Mouse (Mus musculus): Measurements from ENCODE around the gene Frmpd2. TPM values are rescaled to one million over a fixed set of nuclear protein-coding genes. Genes with fewer than 3 reads are reported as not detected.

Frmpd2 gene
- total RNA-seq, 1 experiment: not detected

DNA sequence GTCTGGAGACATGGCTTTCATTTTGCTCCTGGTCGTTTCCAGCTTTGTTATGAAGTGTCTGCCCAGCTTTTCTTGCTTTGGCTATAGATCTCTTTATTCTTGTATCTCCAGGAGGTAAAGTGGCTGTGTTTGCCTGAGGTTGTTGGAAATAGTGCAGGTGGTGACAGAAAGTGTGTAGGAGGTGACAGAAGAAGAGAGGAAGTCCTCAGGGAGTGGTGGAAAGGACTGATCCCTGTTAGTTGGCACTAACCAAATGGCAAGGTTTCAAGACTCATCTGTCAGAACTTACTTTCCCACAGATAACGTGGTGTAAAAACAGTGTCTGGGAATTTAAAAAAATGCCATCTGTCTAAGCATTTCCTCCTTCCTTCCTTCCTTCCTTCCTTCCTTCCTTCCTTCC, 3.0 kb downstream of the Frmpd2 start:
- no peak overlapping the region for H3K9ac ChIP-seq (ENCODE audit: insufficient read depth, low read depth, low read length, poor library complexity, severe bottlenecking)
- in situ Hi-C loops (cut with MboI; ENCODE audit: low sequenced_read_pairs in 2 of 2, unreplicated experiment in 2 of 2): no loop called here
- TF ChIP-seq ZC3H11A (IDR thresholded peaks at IDR 0.05; ENCODE audit: borderline replicate concordance, low read depth, low read length) (no peak), HCFC1 (IDR thresholded peaks at IDR 0.05; ENCODE audit: borderline replicate concordance, insufficient read depth, low read length) (no peak), MAFK (IDR thresholded peaks at IDR 0.05; ENCODE audit: insufficient read depth, low read depth, low read length) (no peak), CHD2 (IDR thresholded peaks at IDR 0.05; ENCODE audit: low read depth, low read length) (no peak), ZNF384 (IDR thresholded peaks at IDR 0.05; ENCODE audit: low read depth, low read length) (no peak)
- no peak for DNase-seq (ENCODE audit: low read depth, low spot score)
- no peaks in the 10 kb centered on the region for H3K9me3 ChIP-seq (ENCODE audit: control insufficient read depth, insufficient read depth, low read depth, low read length)
- no peaks in the 10 kb centered on the region for H3K4me1 ChIP-seq (ENCODE audit: control insufficient read depth in 2 of 2, insufficient read depth in 2 of 2, low read length in 2 of 2, poor library complexity in 1 of 2)
- no peak overlapping the region for H3K4me3 ChIP-seq (ENCODE audit: insufficient read depth in 1 of 2, low read depth in 1 of 2, low read length in 2 of 2, poor library complexity in 1 of 2, severe bottlenecking in 1 of 2)
- no peak overlapping the region for H3K27ac ChIP-seq (ENCODE audit: insufficient read depth, low read depth, low read length, poor library complexity, severe bottlenecking)
- no peaks in the 10 kb centered on the region for H3K36me3 ChIP-seq (ENCODE audit: control insufficient read depth, insufficient read depth, low read length, poor library complexity, severe bottlenecking)

GRCm38 (mm10) chr14:33476094-33476760, 4.7 kb downstream of the Frmpd2 start:
- H3K36me3 ChIP-seq (ENCODE audit: control insufficient read depth, insufficient read depth, low read length, poor library complexity, severe bottlenecking): no peaks in the 10 kb centered on the region
- H3K4me1 ChIP-seq (ENCODE audit: control insufficient read depth in 2 of 2, insufficient read depth in 2 of 2, low read length in 2 of 2, poor library complexity in 1 of 2): no peaks in the 10 kb centered on the region
- DNase-seq (ENCODE audit: low read depth, low spot score): no peak
- H3K9ac ChIP-seq (ENCODE audit: insufficient read depth, low read depth, low read length, poor library complexity, severe bottlenecking): no peak overlapping the region
- no peak overlapping the region for H3K4me3 ChIP-seq (ENCODE audit: insufficient read depth in 1 of 2, low read depth in 1 of 2, low read length in 2 of 2, poor library complexity in 1 of 2, severe bottlenecking in 1 of 2)
- H3K27ac ChIP-seq (ENCODE audit: insufficient read depth, low read depth, low read length, poor library complexity, severe bottlenecking): no peak overlapping the region
- TF ChIP-seq ZNF384 (IDR thresholded peaks at IDR 0.05; ENCODE audit: low read depth, low read length) (no peak), HCFC1 (IDR thresholded peaks at IDR 0.05; ENCODE audit: borderline replicate concordance, insufficient read depth, low read length) (no peak), CHD2 (IDR thresholded peaks at IDR 0.05; ENCODE audit: low read depth, low read length) (no peak), MAFK (IDR thresholded peaks at IDR 0.05; ENCODE audit: insufficient read depth, low read depth, low read length) (no peak), ZC3H11A (IDR thresholded peaks at IDR 0.05; ENCODE audit: borderline replicate concordance, low read depth, low read length) (no peak)
- in situ Hi-C loops (cut with MboI; ENCODE audit: low sequenced_read_pairs in 2 of 2, unreplicated experiment in 2 of 2): no loop called here
- no peaks in the 10 kb centered on the region for H3K9me3 ChIP-seq (ENCODE audit: control insufficient read depth, insufficient read depth, low read depth, low read length)

- Histone ChIP-seq H3K4me3 (ENCODE audit: insufficient read depth in 1 of 2, low read depth in 1 of 2, low read length in 2 of 2, poor library complexity in 1 of 2, severe bottlenecking in 1 of 2) (no peak overlapping the region), H3K27ac (ENCODE audit: insufficient read depth, low read depth, low read length, poor library complexity, severe bottlenecking) (no peak overlapping the region), H3K9ac (ENCODE audit: insufficient read depth, low read depth, low read length, poor library complexity, severe bottlenecking) (no peak overlapping the region), H3K36me3 (ENCODE audit: control insufficient read depth, insufficient read depth, low read length, poor library complexity, severe bottlenecking) (no peaks in the 10 kb centered on the region), H3K4me1 (ENCODE audit: control insufficient read depth in 2 of 2, insufficient read depth in 2 of 2, low read length in 2 of 2, poor library complexity in 1 of 2) (no peaks in the 10 kb centered on the region), H3K9me3 (ENCODE audit: control insufficient read depth, insufficient read depth, low read depth, low read length) (no peaks in the 10 kb centered on the region)
- no peak for DNase-seq (ENCODE audit: low read depth, low spot score)
- in situ Hi-C loops (cut with MboI; ENCODE audit: low sequenced_read_pairs in 2 of 2, unreplicated experiment in 2 of 2): no loop called here
- TF ChIP-seq ZNF384 (IDR thresholded peaks at IDR 0.05; ENCODE audit: low read depth, low read length) (no peak), ZC3H11A (IDR thresholded peaks at IDR 0.05; ENCODE audit: borderline replicate concordance, low read depth, low read length) (no peak), MAFK (IDR thresholded peaks at IDR 0.05; ENCODE audit: insufficient read depth, low read depth, low read length) (no peak), HCFC1 (IDR thresholded peaks at IDR 0.05; ENCODE audit: borderline replicate concordance, insufficient read depth, low read length) (no peak), CHD2 (IDR thresholded peaks at IDR 0.05; ENCODE audit: low read depth, low read length) (no peak)
These were observed 10.5 kb downstream of the Frmpd2 start for GRCm38 (mm10) chr14:33481991-33482390.

DNA sequence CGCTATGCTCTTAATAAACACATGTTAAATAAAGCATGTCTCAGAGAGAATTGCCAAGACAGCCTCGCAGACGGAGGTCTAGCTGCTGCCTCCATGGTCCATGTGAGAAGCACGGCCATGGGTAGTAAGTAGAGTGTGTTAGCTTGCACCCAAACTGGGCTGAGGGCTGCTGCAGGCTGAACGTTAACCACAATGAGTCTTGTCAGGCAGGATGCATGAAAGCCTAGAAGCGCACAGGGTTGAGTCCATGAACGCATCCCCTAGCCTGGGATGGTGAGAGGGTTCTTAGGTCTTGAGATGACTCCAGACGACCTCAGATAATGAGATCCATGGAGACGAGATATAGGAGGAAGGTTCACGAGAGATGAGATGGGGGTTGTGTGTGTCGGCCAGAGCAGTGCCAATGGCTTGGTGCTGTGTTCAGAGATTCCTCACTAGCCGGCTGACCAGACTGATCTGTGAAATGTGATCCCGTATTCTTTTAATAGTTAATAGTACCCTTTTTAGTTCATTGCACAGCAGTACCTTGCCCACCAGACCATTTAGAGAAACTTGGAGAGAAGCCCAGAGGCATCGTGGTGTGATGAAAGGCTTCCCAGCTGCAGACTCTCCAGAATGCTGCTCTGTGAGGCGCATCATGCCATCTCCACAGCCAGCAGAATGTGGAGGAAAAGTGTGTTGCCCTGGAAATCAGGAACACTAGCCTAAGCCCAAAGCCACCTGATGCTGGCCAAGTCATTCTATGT, 16.5 kb downstream of the Frmpd2 start:
- H3K4me3 ChIP-seq (ENCODE audit: insufficient read depth in 1 of 2, low read depth in 1 of 2, low read length in 2 of 2, poor library complexity in 1 of 2, severe bottlenecking in 1 of 2): no peak overlapping the region
- H3K36me3 ChIP-seq (ENCODE audit: control insufficient read depth, insufficient read depth, low read length, poor library complexity, severe bottlenecking): no peaks in the 10 kb centered on the region
- H3K27ac ChIP-seq (ENCODE audit: insufficient read depth, low read depth, low read length, poor library complexity, severe bottlenecking): no peak overlapping the region
- in situ Hi-C loops (cut with MboI; ENCODE audit: low sequenced_read_pairs in 2 of 2, unreplicated experiment in 2 of 2): no loop called here
- no peaks in the 10 kb centered on the region for H3K9me3 ChIP-seq (ENCODE audit: control insufficient read depth, insufficient read depth, low read depth, low read length)
- H3K4me1 ChIP-seq (ENCODE audit: control insufficient read depth in 2 of 2, insufficient read depth in 2 of 2, low read length in 2 of 2, poor library complexity in 1 of 2): no peaks in the 10 kb centered on the region
- H3K9ac ChIP-seq (ENCODE audit: insufficient read depth, low read depth, low read length, poor library complexity, severe bottlenecking): no peak overlapping the region
- TF ChIP-seq CHD2 (IDR thresholded peaks at IDR 0.05; ENCODE audit: low read depth, low read length) (no peak), HCFC1 (IDR thresholded peaks at IDR 0.05; ENCODE audit: borderline replicate concordance, insufficient read depth, low read length) (no peak), MAFK (IDR thresholded peaks at IDR 0.05; ENCODE audit: insufficient read depth, low read depth, low read length) (no peak), ZC3H11A (IDR thresholded peaks at IDR 0.05; ENCODE audit: borderline replicate concordance, low read depth, low read length) (no peak), ZNF384 (IDR thresholded peaks at IDR 0.05; ENCODE audit: low read depth, low read length) (no peak)
- DNase-seq (ENCODE audit: low read depth, low spot score): no peak
